14 mouse cellular contexts compared by ENCODE assay signal in the genomic region with DNA sequence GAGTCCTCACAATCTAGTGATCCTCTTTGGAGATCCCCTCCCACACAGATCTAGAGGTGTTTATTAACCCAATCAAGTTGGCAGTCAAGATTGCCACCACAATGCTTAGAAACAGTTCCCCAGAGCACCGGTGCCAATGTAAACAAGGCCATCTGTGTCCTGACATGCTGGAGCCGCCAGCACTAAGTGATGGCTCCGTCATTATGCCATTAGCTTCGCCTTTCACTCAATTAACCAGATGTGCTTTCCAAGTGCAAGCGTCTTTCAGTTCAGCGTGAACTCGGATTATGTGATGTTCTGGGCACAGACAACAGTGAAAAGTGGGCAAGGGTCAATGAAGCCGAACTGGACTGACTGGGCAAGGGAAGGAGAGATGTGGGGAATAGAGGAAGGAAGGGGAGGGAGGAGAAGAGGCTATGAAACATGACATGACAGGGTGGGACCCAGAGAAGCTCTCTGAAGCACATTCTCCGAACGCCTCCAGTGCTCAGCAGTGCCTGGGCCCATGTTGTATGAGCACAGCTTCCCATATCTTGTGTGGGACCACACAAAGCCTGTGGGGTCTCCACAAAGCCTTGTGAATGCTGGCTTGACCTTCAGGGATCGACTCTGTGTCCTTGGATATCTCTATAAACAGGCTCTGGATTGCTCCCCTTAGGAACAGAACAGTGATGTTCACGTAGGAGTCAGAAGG.
DNase-seq lines count a peak whose midpoint lies in the region; ATAC-seq and TF ChIP-seq lines count a peak whose summit lies in the region.
"Had no signal": no experiment of that assay in that cellular context is flagged by ENCODE, and none has a peak within 500 bp of the region (broad histone marks: within the 10 kb centered on the region; RNA-seq: fewer than 3 reads in every experiment).

No protein-coding gene starts in this region.

- 53% methylated on average over 12 of the region's 12 CpGs for WGBS in lung, adult 2 months
- WGBS in hindbrain, embryonic 16.5 days = 37% methylated on average over 12 of the region's 12 CpGs
- WGBS in neural tube, embryonic 14.5 days = 37% methylated on average over 12 of the region's 12 CpGs

- H3K27me3 ChIP-seq in hindbrain, embryonic 16.5 days (replicated peaks; ENCODE audit: control insufficient read depth, insufficient read depth, low read length) = no peaks in the 10 kb centered on the region
- H3K27me3 ChIP-seq in neural tube, embryonic 14.5 days (ENCODE audit: control insufficient read depth, insufficient read depth, low read length) = no peaks in the 10 kb centered on the region
- H3K27me3 ChIP-seq: stomach, embryonic 15.5 days had no signal

- DNase-seq in lung, postnatal 10 days = peak; percentile 53
- DNase-seq in lung, adult 2 months = no peak
- DNase-seq in frontal cortex, postnatal 10 days (ENCODE audit: low spot score in 2 of 2) = no peak
- no peak for DNase-seq in gastrocnemius, adult 8-10 months (ENCODE audit: low spot score in 2 of 2)
- DNase-seq in layer of hippocampus, postnatal 10 days (ENCODE audit: low spot score in 2 of 2) = no peak
- DNase-seq: cerebellum, postnatal 14 days; kidney, postnatal 10 days; right cerebral cortex, postnatal 25 days had no signal

- no peaks in the 10 kb centered on the region for H3K4me1 ChIP-seq in lung, adult 2 months (ENCODE audit: control insufficient read depth, insufficient read depth, low read length)
- H3K4me1 ChIP-seq in embryonic fibroblast, embryonic 13.5 days (ENCODE audit: control insufficient read depth, insufficient read depth, low read length) = peaks cover 19% of the 10 kb centered on the region
- peaks cover 9% of the 10 kb centered on the region for H3K4me1 ChIP-seq in hindbrain, embryonic 16.5 days (ENCODE audit: control insufficient read depth, insufficient read depth, low read depth, low read length)
- H3K4me1 ChIP-seq in neural tube, embryonic 14.5 days (ENCODE audit: control insufficient read depth, insufficient read depth, low read length) = peaks cover 3% of the 10 kb centered on the region; the same call in 1 of the 2 replicates

- no peaks in the 10 kb centered on the region for H3K36me3 ChIP-seq in hindbrain, embryonic 16.5 days (ENCODE audit: control insufficient read depth, insufficient read depth, low read length)
- no peaks in the 10 kb centered on the region for H3K36me3 ChIP-seq in neural tube, embryonic 14.5 days (ENCODE audit: control insufficient read depth, insufficient read depth, low read length)
- H3K36me3 ChIP-seq: stomach, embryonic 15.5 days had no signal

- TF ChIP-seq CTCF in lung, adult 2 months (IDR thresholded peaks at IDR 0.05; ENCODE audit: insufficient read depth, low read length) = no peak
- no peak for TF ChIP-seq CTCF in embryonic fibroblast, embryonic 13.5 days (IDR thresholded peaks at IDR 0.05; ENCODE audit: borderline replicate concordance, insufficient read depth, low read length)

- no peak overlapping the region for H3K9ac ChIP-seq in hindbrain, embryonic 16.5 days (ENCODE audit: low read depth, low read length)
- H3K9ac ChIP-seq in neural tube, embryonic 14.5 days (replicated peaks; ENCODE audit: low read depth, low read length) = no peak overlapping the region
- H3K9ac ChIP-seq: liver, embryonic 14.5 days; stomach, embryonic 15.5 days had no signal

- no peak overlapping the region for H3K4me2 ChIP-seq in hindbrain, embryonic 16.5 days (ENCODE audit: low read length)
- H3K4me2 ChIP-seq in neural tube, embryonic 14.5 days (ENCODE audit: low read depth, low read length) = no peak overlapping the region
- H3K4me2 ChIP-seq: stomach, embryonic 15.5 days had no signal

- H3K27ac ChIP-seq in embryonic fibroblast, embryonic 13.5 days (ENCODE audit: insufficient read depth, low read length) = 0 out of 2 replicates have a peak overlapping the region, but pooled peaks have one; percentile 39
- no peak overlapping the region for H3K27ac ChIP-seq in hindbrain, embryonic 16.5 days (ENCODE audit: low read depth, low read length)
- H3K27ac ChIP-seq in neural tube, embryonic 14.5 days (ENCODE audit: low read depth, low read length) = 0 out of 2 replicates have a peak overlapping the region, but pooled peaks have one; percentile 13
- H3K27ac ChIP-seq: liver, embryonic 14.5 days; stomach, embryonic 15.5 days had no signal

- no peaks in the 10 kb centered on the region for H3K9me3 ChIP-seq in hindbrain, embryonic 16.5 days (ENCODE audit: control insufficient read depth, low read length)
- no peaks in the 10 kb centered on the region for H3K9me3 ChIP-seq in neural tube, embryonic 14.5 days (ENCODE audit: control insufficient read depth, low read length)
- H3K9me3 ChIP-seq: stomach, embryonic 15.5 days had no signal

- no peak for TF ChIP-seq POLR2A in lung, adult 2 months (IDR thresholded peaks at IDR 0.05; ENCODE audit: borderline replicate concordance, extremely low read depth, low read depth, low read length)
- no peak for TF ChIP-seq POLR2A in embryonic fibroblast, embryonic 13.5 days (IDR thresholded peaks at IDR 0.05; ENCODE audit: low read depth, low read length)

- H3K4me3 ChIP-seq in lung, adult 2 months (replicated peaks; ENCODE audit: extremely low read depth, low read depth, low read length) = no peak overlapping the region
- no peak overlapping the region for H3K4me3 ChIP-seq in embryonic fibroblast, embryonic 13.5 days (ENCODE audit: insufficient read depth, low read length)
- no peak overlapping the region for H3K4me3 ChIP-seq in hindbrain, embryonic 16.5 days (ENCODE audit: low read length)
- no peak overlapping the region for H3K4me3 ChIP-seq in neural tube, embryonic 14.5 days (ENCODE audit: low read depth, low read length)
- H3K4me3 ChIP-seq: erythroblast, embryonic 14.5 days; stomach, embryonic 15.5 days had no signal

- ATAC-seq in hindbrain, embryonic 16.5 days = peak; percentile 41
- peak; percentile 47 for ATAC-seq in neural tube, embryonic 14.5 days (ENCODE audit: low read depth)
